Mouse (Mus musculus): ENCODE data around the gene Sept11.

Gene Sept11

DNA sequence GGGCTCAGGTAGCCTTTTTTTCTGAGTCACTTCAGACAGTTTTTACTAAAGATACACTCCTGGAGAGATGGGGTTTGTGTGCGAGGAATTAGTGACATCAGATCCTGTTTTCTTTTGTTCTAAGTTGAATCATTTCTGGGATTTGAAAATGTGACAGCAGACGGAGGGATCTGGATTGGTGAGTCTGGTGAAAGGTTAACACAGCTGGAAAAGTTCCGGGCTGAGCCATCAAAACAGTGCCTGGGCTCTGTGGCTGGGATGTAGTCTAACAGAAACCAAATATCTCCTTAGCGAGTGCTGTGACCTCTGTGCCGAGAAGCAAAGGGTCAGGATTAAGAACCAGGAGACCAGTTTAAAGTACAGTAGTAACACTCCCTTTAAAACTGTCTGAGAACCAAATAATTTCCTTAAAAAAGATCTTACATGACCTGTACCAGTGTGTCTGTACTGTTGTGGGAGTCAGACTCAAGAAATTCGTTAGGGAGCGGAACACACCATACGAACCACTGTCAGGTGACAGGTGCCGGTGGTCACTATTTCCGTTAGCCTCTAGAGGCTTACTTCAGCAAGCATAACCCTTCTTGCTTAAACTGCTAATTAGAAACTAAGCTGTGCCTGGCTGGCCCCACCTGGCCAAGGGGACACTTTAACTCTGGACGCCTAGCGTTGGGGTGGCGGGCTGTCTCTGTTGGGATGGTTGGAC lies 4.1 kb downstream of the Sept11 start:
- no peak for DNase-seq

DNA sequence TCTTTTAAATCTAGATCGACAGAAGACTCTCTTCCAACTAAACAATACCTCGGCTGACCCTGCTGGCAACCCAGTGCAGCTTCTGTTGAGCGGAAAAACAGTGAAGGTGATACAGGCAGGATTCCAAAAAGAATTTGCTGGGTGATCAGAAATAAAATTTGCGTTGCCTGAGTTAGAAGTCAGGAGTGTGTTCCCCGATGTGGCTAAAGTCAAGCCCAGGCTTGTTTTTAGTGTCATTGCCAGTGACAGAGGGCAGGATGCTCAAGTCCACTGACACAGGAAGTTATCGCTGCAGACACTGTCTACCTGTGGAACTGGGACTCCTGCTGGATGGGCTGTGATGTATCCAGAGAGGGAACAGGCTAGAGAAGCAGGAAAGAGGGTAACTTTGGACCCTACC lies 5.0 kb downstream of the Sept11 start:
- no peak for DNase-seq

DNA sequence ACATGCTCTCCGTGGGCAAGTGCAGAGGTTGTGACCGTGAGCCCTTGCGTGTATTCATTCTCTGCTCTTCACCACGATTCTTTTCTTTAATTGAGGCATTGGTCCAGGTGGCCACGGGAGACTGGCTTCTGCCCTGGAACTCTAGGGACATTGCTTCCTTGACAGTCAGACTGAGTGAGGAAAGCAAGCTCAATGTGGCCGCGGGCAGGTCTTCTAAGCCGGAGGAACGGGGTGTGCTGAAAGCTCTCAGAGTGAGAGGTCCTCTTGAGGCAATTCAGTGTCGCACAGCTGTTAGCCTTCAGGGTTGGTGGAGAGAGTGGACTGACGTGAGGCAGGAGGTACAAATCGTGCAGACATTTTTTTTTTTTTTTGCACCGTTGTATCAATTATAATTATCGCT lies 5.6 kb downstream of the Sept11 start:
- DNase-seq: no peak

DNA sequence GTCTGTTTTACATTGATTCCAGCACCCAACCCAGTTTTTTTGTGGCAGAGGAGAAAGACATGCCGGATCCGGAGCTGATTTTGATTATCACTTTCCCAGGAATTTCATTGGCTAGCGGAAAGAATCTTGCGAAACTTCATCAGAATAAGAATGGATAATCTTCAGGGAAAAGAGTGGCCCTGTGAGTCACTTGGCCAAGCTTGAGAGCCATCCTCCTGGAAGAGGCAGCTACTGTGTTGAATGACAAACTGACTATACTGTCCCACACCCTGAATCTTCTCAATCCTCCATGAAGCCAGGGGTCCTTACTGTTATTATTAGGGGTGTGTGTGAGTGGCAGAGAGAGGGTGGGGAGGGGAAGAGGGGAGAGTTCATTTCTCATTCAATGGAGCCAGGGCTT lies 7.7 kb downstream of the Sept11 start:
- no peak for DNase-seq

DNA sequence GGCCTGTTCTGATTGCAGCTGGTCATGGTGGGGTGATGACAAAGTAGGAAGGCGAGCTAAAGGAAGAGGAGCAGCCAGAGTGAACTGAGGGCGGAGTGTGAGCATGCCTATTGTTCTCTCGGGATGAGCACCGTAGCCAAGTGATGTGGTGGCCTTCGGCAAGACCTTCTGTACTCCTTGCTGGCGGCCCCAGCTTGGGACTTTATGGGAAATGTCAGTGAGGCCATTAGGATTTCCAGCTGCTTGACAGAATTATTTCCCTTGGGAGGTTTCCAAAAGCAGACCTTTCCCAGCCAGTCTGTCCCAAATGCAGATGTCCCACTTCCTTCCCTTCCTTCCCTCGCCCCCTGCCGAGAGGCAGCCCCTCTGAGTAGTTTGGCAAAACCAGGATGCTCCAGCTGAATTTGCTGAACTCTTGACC lies 8.1 kb downstream of the Sept11 start:
- no peak for DNase-seq

DNA sequence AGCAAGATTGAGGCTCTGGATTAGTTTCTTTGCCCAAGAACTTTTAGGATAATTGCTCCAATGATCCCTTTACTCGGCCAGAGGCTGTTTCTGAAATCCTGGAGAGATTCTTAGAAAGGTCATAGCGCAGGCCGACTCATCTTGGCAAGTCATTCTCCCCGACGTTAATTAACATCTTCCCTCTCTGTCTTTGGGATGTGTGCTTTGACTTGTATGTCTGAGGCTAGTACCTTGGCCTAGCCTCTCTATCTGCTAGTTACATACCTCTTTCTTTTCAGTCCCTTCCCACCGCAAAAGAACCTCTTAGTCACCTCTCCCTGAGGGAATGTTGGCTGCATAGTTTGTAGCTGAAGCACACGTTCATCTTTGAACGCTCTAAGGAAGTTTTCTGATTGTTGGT lies 10.4 kb downstream of the Sept11 start:
- no peak for DNase-seq

DNA sequence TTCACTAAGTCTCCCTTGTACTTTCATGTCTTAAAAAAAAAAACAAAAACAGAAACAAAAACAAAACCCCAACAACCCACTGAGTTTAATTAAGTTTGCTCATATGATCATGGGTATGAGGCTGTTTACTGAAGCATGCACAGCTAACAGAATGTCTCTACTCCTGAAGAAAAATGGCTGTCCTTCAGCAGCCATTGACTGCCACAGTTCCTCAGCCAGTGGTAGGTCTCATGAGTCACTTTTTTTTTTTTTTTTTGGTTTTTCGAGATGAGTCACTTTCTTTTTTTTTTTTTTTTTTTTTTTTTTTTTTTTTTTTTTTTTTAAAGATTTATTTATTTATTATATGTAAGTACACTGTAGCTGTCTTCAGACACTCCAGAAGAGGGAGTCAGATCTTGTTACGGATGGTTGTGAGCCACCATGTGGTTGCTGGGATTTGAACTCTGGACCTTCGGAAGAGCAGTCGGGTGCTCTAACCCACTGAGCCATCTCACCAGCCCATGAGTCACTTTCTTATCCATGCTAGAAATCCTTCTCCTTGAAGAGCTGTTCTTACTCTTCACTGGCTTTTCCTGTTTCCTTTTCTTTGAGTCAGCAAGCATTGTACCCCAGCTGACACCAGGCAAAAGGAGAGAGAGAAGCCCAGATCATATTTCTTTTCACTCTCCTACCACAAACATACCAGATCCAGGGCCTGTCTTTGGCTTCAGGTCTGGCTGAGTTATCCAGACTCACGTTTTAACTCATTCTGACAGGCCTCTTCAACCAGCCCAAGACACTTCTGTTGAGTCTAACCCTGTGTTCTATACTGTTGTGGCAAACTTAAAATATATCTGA lies 12.0 kb downstream of the Sept11 start:
- DNase-seq: no peak

DNA sequence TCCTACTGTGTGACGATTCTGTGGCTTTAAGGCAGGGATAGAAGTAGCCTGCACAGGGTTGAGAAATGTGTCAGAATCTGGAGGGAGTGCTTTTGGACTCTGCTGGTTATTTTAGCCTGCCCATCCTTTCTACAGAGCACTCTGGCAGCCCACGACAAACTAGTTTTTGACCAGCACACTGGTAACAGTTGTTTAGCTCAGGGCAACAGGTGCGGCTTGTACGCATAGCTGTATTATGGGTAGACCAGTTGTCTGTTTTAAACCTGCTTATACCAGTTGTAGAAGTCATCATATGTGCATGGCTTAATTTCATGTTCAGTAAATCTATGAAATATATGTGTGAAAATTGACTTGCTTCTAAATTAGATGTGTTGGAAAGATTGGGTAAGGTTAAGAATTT lies 12.8 kb downstream of the Sept11 start:
- no peak for DNase-seq

DNA sequence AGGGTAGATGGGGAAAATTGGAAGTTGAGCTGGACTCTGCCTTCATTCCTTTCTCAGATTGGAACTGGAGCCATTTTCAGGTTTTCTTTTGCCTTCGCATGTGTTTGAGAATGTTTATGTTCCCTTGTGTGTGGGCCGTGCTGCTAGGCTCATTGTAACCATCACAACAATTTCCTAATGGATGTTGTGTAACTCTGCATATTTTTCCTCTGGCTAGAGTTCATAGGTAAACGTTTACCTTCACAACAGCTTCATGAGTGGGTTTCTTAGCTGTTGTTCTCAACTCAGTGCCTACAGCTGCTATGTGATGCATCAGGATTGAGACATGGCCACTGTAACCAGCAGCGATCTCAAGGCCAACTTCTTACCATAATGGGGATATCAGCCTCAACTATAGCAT lies 15.5 kb downstream of the Sept11 start:
- no peak for DNase-seq

DNA sequence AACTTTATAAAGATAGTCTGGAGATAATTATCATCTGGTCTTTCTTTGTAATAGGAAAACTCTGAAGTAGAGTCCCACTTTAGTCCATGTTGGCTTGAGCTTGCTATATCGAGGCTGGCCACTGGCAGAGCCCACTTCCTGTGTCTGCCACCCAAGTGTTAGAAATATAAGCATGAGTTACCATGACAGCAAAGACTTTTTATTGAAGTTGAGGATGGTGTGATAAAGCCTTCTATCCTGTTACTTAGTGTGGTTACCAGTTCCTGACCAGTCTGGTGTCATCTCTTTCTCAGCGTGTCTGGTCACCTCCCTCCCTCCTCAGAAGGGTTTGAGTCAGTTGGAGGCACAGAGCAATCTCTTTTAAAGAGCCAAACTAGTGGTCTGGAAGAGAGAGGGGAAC lies 16.3 kb downstream of the Sept11 start:
- no peak for DNase-seq

DNA sequence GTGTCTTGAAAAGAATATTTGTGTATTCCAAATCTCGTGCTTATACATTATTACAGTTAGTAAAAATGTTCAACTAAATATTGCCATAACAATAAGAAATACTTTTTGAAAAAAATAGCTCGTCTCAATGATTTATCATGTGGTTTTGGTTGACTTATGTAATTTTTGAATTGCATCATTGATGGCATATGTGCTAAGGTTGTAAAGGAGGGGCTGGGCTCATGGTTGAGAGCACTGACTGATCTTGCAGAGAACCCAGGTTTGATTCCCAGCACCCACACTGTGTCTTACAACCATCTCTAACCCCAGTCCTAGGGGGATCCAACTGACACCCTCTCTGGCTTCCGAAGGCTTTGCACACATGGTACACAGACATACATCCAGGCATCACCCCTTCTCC lies 19.1 kb downstream of the Sept11 start:
- DNase-seq: no peak

DNA sequence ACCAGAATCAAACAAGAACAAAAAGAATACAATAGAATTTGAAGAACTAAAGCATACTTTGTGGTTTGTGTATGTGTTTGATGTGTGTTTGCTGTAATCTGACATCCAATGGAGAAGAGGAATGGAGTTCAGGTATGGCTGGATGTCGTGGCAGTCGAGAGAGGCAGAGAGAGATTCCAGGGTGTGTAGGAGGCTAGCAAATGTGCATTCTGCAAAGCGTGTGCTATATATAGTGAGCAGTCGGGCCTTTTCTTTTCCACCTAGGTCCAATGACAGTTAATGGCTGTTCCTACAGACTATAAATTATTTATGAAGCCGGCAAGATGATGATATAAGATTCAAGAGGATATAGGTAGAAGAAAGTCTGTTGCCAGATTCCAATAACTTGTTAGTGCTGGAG lies 20.3 kb downstream of the Sept11 start:
- no peak for DNase-seq

DNA sequence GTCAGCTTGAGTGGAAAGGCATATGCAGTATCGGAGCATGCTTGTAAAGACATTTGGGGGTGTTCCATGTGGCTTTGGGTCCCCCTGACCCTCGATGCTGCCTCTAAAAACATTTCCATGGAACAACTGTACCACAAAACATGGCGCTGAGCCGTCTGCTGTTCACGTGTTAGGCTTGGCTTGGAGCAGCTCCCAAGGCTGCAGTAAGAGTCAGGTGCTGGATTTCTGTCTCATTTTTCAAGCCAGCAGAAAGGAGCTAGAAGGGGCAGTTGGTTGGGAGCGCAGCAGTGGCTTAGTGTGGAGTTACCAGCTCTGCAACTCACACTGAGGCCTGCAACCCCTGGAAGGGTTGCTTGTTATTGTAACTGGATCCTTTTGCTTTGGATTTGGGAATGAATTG lies 21.3 kb downstream of the Sept11 start:
- DNase-seq: no peak

DNA sequence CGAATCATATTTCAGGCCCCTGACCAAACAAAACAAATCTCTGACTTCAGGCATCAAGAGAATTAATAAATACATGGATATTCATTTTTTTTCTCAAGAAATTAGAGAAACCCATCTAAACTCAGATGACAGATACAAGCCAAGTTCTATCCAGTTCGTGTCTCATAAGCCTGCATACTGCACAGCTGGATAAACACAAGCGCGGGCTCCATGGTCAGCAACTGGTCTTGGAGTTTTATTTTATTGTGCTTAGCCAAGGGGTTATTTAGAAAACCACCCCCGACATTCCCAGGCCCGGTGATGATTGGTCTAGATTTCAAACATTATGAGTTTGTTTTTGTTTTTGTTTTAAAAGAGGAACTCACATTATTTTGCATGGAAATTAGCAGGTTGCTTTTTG lies 21.8 kb downstream of the Sept11 start:
- DNase-seq: no peak

DNA sequence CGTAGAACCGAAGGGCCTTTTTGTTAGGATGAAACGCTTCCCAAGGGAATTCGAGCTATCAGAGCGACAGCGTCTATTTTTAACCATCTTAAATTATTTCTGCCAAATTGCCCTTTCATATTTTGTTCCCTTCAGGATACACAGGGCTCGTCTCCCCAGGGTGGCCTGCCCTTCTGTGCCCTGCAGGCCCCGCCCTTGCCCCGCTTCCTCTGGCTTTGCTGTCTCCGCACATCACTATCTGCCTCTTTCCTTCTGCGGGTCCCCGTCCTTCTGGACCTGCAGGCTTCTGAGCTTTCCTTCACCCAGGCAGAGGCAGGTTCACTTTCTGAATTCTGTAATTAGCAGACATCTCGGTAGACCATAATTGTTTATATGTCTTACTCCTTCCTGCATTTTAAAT lies 22.6 kb downstream of the Sept11 start:
- DNase-seq: no peak

DNA sequence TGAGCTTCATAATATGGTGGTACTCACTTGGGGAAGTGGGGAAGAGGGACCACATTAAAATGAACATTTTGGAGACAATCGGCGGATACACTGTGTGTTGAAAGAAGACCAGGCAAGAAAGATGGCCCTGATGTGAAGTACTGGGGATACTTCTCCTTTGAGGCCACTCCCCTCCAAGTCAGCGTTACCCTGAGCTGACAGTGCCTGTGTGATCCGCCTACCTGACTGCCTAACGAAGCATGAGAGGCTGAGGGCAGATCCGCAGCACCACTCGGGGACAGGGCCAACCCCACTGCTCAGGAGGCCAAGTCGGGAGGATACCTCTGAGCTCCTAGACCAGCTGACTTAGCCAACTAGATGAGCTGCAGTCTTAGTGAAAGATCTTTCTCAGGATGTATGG lies 24.4 kb downstream of the Sept11 start:
- DNase-seq: no peak

DNA sequence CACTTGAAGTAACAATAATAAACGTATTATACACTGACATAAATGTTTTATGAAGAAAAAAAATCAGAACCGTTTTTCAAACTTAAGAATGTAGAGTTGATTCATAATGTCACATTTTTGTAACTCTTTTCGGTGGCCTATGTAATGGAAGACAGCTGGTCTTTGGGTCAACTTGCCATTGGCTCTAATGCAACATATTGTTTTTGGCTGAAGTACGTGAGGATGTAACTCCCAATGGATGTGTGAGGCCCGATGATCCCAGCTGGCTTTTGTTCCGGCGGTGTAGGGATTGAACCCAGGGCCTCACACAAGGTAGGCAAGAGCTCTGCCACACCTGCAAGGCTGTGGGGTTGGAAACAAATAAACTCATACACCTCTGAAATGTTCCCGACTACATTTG lies 28.4 kb downstream of the Sept11 start:
- no peak for DNase-seq

DNA sequence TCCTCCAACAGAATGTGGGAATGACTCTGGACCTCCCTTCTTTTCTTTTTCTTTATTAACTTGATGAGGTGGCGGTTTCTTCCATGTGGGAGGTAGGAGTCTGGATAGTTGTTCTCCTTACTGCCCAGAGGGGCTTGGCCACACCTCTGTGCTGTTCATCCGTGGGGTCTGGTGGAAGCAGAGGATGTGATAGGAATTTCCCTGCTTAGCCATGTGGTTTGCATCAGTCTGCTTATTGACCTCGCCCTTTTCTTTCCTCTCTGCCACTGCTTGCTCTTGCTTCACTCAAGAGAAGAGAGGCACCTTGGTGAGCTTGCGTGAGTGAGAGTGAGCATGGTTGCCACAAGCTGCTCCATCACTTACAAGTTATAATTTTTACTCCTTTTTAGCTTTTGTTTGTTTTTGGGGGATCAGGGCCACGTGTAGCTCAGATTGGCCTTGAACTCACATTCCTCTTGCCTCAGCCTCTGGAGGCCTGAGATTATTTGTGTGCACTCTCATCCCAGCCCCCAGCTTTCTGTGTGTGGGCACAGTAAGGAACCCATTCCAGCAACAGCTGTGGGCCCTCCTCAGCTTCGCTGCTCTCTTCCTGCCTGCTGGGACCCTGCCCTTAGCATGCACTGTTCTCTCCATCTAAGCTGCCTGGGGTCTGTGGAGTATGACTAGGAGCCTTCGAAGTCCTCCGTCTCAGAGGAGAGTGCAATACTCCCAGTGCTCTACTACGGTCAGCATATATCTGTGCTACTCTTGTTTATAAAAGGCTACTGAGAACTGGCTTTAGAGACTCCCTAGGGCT lies 31.0 kb downstream of the Sept11 start:
- DNase-seq: no peak

DNA sequence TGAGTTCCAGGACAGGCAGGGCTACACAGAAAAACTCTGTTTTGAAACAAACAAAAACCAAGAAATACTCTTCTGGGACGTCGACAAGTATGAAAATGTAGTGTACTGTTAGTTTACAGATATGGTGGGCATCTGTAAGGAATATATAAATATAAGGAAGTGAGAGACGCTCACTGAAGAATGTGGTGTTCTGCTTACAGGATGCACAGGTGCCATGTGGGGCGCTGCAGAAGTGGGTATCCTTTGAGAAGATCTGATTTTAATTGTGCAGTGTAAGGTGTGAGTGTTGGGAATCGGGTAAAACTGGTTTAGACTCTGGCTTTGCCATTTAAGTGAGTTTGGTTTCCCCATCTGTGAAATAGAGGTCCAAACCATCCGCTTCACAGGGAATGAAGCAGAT lies 32.1 kb downstream of the Sept11 start:
- no peak for DNase-seq

DNA sequence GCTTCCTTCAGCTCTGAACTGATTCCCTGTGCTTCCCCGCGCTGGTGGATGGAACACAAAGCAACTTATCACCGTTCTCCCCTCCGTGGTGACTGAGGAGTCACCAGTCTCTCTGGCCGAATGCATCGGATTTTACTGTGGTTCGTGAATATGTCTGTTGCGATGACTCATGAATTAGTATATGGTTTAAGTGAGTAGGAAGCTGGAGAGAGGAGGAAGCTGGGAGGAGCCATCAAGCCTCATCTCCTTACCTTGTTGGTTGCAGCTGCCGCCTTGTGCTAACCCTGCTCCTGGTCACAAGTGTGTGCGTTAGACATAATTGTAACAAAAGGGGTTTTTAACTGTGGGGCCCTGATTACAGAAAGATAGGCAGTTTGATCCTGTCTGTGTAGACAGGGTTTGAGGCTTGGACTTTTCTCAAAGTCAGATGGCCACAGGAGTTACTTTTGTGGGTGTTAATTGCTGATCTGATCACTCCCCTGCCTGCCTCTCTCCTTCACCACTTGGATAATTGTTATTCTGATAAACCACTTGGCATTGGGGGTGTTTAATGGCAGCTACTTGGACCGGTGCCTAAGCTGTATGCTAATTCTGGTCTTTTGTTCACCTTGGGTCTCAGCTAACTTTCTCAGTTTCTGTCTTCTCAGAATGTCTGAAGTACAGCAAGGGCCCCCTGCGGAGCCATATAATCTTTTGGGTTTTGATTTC lies 33.1 kb downstream of the Sept11 start:
- no peak for DNase-seq

DNA sequence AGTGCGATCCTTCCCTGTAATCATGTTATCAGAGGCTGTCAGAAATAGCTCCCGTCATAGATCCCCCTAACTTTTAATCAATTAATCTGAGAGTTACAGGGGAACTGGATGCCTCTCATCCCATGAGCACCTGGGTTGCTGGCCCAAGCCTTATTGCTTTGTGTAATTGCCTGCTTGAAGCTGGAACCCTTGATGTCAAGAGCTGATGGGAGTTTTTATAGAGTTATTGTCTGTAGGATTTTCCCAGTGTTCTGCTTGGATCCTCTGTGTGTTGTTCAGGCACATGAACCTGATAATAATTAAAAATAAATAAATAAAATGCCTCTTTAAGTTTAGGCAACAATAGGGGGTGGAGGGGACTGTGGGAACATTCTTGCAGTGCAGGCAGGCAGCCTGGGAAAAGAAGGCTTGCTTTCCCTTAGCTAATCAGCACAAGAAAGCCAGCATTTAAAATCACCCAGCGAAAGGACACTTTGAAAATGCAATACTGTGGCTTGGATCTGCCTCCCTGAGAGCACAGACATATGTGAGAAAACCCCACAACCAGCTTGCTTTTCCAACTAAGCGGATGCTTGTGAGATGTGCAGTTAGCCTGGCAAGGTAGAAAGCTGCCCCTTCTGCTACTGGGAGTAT lies 33.8 kb downstream of the Sept11 start:
- DNase-seq: no peak

DNA sequence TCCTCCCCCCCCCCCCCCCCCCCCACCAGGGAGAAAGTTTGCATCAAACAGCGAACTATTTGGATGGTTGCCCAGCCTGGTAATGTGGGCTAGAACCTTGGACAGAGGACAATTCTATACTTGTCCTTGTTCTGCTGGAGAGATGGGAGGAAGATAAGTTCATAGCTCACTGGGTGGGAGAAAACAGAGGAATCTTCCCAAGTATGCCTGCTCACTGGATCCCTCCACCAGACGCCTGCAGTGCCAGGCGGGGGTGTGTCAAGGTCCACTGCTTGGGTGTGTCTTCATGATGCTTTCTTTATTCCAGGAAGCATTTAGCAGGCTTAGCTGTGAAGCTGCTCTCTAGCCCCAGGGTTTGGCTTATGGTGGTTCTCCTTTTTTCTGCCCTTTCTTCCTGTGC lies 34.5 kb downstream of the Sept11 start:
- DNase-seq: no peak

DNA sequence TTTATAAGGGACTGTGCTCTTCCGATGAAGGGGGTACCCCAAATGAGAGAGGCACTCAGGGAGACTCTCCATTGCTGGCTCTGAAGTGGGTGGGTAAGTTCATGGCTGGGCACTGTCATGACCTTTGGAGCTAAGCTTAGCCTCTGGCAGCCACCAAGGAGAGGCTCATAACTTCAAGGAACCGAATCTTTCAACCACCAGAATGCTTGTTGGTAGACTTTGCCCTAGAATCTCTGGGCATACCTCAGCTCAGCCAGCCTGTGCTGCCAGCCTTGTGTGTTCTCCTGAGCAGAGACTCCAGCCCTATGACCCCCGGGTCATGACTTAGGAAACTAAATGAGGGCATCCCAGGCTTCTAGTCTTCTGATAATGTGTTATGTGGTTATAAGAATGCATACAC lies 35.5 kb downstream of the Sept11 start:
- DNase-seq: no peak
